Mouse (Mus musculus): ENCODE data around the gene L3mbtl3.

The L3mbtl3 gene

DNA sequence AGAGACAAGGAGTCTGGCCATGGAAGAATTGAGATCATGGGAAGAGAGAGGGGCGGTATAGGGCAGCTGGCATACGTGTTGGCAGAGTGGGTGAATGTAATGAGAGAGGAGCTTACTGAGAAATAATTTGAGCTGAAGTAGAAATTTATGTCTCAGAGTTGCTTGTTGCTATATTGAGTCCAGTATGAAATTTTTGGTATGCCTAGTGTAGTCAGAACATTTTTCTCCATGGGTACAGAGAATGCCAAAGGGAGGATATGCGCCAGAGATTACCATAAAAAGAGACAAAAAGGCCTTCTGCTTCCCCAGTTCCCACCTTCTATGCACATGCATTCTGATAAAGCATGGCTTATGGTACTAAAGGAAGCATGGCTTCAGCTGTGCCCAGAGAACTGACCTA, 132.6 kb downstream of the L3mbtl3 start:
- DNase-seq (ENCODE audit: low spot score) = no peak

DNA sequence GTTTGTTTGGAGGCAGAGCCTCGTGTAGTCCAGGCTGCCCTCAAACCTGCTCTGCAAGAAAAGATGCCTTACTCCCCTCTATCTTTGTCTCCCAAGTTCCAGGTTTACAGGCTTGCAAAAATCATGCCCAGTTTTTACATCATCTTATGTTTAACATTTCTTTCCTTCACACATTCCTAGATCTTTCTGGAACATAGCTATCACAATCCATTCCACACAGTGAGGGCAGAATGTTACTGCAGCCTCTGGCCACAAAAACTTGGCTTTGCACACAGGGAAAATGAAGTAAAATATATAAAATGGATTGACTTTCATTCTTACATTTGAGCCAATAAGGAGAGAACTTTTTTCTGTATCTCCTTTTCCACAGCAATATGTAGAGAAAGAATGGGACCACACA, 136.7 kb downstream of the L3mbtl3 start:
- no peak for DNase-seq (ENCODE audit: low spot score)

GRCm38 (mm10) chr10:26238559-26238958, 137.2 kb downstream of the L3mbtl3 start:
- no peak for DNase-seq (ENCODE audit: low spot score)

DNA sequence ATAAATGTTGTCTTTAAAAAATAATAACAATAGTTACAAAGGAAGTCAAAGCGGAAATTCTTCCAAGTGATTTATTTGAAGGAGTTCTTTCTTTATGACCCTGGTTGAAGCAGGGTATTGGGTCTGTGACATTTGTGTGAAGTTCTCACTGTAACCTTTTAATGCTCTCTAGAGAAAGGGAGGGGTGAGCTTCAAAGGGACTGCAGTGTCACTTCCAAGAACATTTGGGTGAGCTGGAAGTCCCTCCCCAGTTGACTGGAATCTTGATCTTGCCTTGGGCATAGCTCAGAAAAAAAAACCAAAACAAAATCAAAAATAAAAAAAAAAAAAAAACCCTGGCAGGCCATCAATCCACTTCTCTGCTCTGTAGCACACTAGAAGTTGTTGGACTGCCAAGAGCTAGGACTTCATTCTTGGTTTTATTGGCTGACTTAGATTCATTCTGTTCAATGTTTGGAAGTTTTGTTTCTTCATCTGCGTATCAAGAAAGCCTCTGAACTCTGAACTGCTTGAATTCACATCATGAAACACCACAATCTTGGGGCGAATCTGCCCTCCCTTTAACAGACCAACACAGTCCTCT, 143.6 kb downstream of the L3mbtl3 start:
- no peak for DNase-seq (ENCODE audit: low spot score)

DNA sequence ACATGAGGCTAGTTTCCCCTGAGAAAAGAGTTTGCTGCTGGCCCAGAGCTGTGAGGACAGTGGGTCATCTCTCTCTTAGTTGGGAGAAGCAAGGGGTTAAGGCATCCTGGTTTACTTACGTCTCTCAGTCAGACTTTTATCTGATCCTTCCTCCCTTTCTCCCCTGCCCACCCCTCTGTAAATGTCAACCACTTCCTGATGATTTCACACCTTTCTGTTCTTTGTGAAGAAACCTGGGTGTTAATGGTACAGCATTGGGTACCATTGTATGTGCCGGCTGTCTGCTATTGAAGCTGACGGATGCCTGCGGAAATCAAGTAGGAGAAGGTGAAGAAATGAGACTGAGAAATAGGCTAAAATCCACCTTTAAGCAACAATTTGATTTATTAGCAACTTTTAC, 146.3 kb downstream of the L3mbtl3 start, which contains the start of gene Samd3:
Gene Samd3, plus strand, starts transcription at position 220 of the 400 bp plus-strand sequence.
- no peak for DNase-seq (ENCODE audit: low spot score)

DNA sequence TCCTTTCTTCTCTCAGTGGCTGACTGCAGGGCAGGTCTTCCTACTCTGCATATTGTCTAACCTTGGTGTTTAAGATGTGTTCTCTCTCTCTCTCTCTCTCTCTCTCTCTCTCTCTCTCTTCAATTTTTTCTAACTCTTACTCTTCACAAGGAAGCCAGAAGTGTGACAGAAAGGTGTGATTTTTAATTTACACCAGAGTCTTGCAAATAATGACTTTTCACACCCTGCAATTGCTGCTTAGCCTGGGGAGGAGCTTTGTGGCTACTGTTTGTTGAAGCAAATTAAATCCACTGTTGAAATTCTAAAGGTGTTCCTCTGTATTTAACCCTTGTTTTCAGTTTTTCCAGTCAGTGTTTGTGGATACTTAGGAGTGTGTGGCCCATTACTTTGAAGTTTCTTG, 147.6 kb downstream of the L3mbtl3 start:
- no peak for DNase-seq (ENCODE audit: low spot score)

DNA sequence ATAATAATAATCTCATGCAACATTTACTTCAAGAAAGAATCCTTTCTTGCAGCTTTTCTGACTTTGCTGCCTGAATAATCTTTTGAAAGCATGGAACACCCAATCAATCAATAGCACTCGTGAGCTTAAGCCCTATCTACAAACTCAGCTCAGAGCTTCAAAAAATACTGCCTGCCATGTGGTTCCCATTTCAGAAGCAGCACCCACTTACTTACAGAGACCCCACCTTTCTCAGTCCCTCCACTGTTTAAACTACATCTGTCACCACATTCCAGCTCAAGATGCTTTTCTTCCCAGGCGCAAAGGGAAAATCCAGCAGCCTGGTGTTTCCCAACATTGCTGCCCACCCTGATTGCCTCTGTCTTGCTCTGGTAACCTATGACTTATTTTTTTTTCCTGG, 149.0 kb downstream of the L3mbtl3 start:
- no peak for DNase-seq (ENCODE audit: low spot score)

GRCm38 (mm10) chr10:26226241-26226640, 149.5 kb downstream of the L3mbtl3 start:
- no peak for DNase-seq (ENCODE audit: low spot score)
